Mouse (Mus musculus) monocyte, adult 5-6 weeks (primary cell): Measurements from ENCODE around the gene Cst10. TPM values are rescaled to one million over a fixed set of nuclear protein-coding genes. Genes with fewer than 3 reads are reported as not detected.

Experiments
- ATAC-seq: fragments of 153-309, 156-312 bp; replicated peaks from 2 replicates; pipeline ENCODE4 v1.8.0; 2017; ENCODE audit warnings: mild to moderate bottlenecking; ENCODE audit not compliant: low TSS enrichment, insufficient number of reproducible peaks, severe bottlenecking, poor library complexity, low FRiP score
- total RNA-seq: library from RNA; stranded (forward); fragments of 200-1000, 200-491, 200-594 nt; gene quantifications from 3 replicates; pipeline ENCODE4 v1.2.3, GENCODE M21; 2017

Gene Cst10
- not detected in 3 replicates for total RNA-seq

- no peak for ATAC-seq
These were observed at the start of gene Cst10 for GRCm38 (mm10) chr2:149404757-149405156. TSS of gene Cst10 (plus strand) at chr2:149405057.

GRCm38 (mm10) chr2:149392951-149393350, 11.9 kb upstream of the Cst10 start:
- no peak for ATAC-seq

GRCm38 (mm10) chr2:149422564-149422963, 17.7 kb downstream of the Cst10 start:
- ATAC-seq = no peak
